Mouse (Mus musculus): ENCODE data around the gene Lrp6.

- TF ChIP-seq MYOD1 (IDR thresholded peaks at IDR 0.05; ENCODE audit: control insufficient read depth in 1 of 3, insufficient read length in 2 of 3, low read depth in 2 of 3), result no peak
- TF ChIP-seq POLR2AphosphoS2 (IDR thresholded peaks at IDR 0.05; ENCODE audit: insufficient read length, low read depth), result no peak
- no peak for TF ChIP-seq E2F4 (IDR thresholded peaks at IDR 0.05; ENCODE audit: insufficient read depth)
- TF ChIP-seq POLR2A (IDR thresholded peaks at IDR 0.05; ENCODE audit: insufficient read length, low read depth), result no peak
- TF ChIP-seq TCF12 (IDR thresholded peaks at IDR 0.05; ENCODE audit: insufficient read depth, poor library complexity, severe bottlenecking), result no peak
Measured at GRCm38 (mm10) chr6:134543607-134544006, 23.2 kb downstream of the Lrp6 start.

Data from myocyte (in vitro differentiated cells).